Mouse (Mus musculus): Measurements from ENCODE around the gene Pllp. TPM values are rescaled to one million over a fixed set of nuclear protein-coding genes. Genes with fewer than 3 reads are reported as not detected.

Gene Pllp
- polyA plus RNA-seq, 1 experiment from 2014 or later: 3.5 TPM

GRCm38 (mm10) chr8:94634211-94634610, 61.9 kb downstream of the Pllp start:
- no peak overlapping the region for H3K27ac ChIP-seq
- no peak overlapping the region for H3K4me2 ChIP-seq
- no peaks in the 10 kb centered on the region for H3K4me1 ChIP-seq
- no peaks in the 10 kb centered on the region for H3K9me3 ChIP-seq
- H3K9ac ChIP-seq: no peak overlapping the region
- no peak overlapping the region for H3K4me3 ChIP-seq
- H3K27me3 ChIP-seq: no peaks in the 10 kb centered on the region
- ATAC-seq (ENCODE audit: borderline replicate concordance, extremely low read depth, low FRiP score, low TSS enrichment): no peak
- H3K36me3 ChIP-seq: peaks cover 61% of the 10 kb centered on the region

GRCm38 (mm10) chr8:94633564-94634194, 62.4 kb downstream of the Pllp start:
- no peak for ATAC-seq (ENCODE audit: borderline replicate concordance, extremely low read depth, low FRiP score, low TSS enrichment)

More at GRCm38 (mm10) chr8:94633564-94634194, 62.4 kb downstream of the Pllp start:
- H3K4me1 ChIP-seq: no peaks in the 10 kb centered on the region
- H3K9ac ChIP-seq: no peak overlapping the region
- no peaks in the 10 kb centered on the region for H3K9me3 ChIP-seq
- H3K4me2 ChIP-seq: no peak overlapping the region
- H3K4me3 ChIP-seq: no peak overlapping the region
- H3K27ac ChIP-seq: no peak overlapping the region
- peaks cover 55% of the 10 kb centered on the region for H3K36me3 ChIP-seq
- WGBS: 62% methylated on average over 2 of the region's 2 CpGs
- no peaks in the 10 kb centered on the region for H3K27me3 ChIP-seq

Other genes with a start within 250 kb of the Pllp start
- gene Cpne2, start 163.3 kb downstream of the Pllp start, polyA plus RNA-seq (2015; fragmentation: Nextera tagmentation; extraction: Ambion mirVana): 9.6 and 10.3 TPM in 2 replicates
- gene Rspry1, start 94.3 kb downstream of the Pllp start, polyA plus RNA-seq (2015; fragmentation: Nextera tagmentation; extraction: Ambion mirVana): 33.7 and 35.2 TPM in 2 replicates
- gene Fam192a, start 94.3 kb downstream of the Pllp start, polyA plus RNA-seq (2015; fragmentation: Nextera tagmentation; extraction: Ambion mirVana): 55.4 and 59.8 TPM in 2 replicates
- 147 TPM in 2 replicates for gene Arl2bp, start 29.7 kb downstream of the Pllp start, polyA plus RNA-seq (2015; fragmentation: Nextera tagmentation; extraction: Ambion mirVana)
- gene Ccl22, start 49.3 kb upstream of the Pllp start, polyA plus RNA-seq (2015; fragmentation: Nextera tagmentation; extraction: Ambion mirVana): 0.06 TPM in 2 replicates
- gene Cx3cl1, start 75.7 kb upstream of the Pllp start, polyA plus RNA-seq (2015; fragmentation: Nextera tagmentation; extraction: Ambion mirVana): 6.2 and 8.3 TPM in 2 replicates
- gene Ccl17, start 114.2 kb upstream of the Pllp start, polyA plus RNA-seq (2015; fragmentation: Nextera tagmentation; extraction: Ambion mirVana): 0.32 TPM in 1 of 2 replicates, not detected in the other
- gene Coq9, start 142.0 kb upstream of the Pllp start, polyA plus RNA-seq (2015; fragmentation: Nextera tagmentation; extraction: Ambion mirVana): 63.0 and 68.0 TPM in 2 replicates
- 104 and 105 TPM in 2 replicates for gene Ciapin1, start 142.1 kb upstream of the Pllp start, polyA plus RNA-seq (2015; fragmentation: Nextera tagmentation; extraction: Ambion mirVana)
- 161 and 164 TPM in 2 replicates for gene Polr2c, start 161.2 kb upstream of the Pllp start, polyA plus RNA-seq (2015; fragmentation: Nextera tagmentation; extraction: Ambion mirVana)
- 40.4 and 45.7 TPM in 2 replicates for gene Dok4, start 180.1 kb upstream of the Pllp start, polyA plus RNA-seq (2015; fragmentation: Nextera tagmentation; extraction: Ambion mirVana)
- gene Ccdc102a, start 221.8 kb upstream of the Pllp start, polyA plus RNA-seq (2015; fragmentation: Nextera tagmentation; extraction: Ambion mirVana): 28.7 and 29.3 TPM in 2 replicates
- 0.29 and 0.36 TPM in 2 replicates for gene Adgrg5, start 227.4 kb upstream of the Pllp start, polyA plus RNA-seq (2015; fragmentation: Nextera tagmentation; extraction: Ambion mirVana)

Data from lung, embryonic 15.5 days (tissue).